Mouse (Mus musculus) myocyte (in vitro differentiated cells): Measurements from ENCODE around the gene Gpsm2.

Source experiments
- CEBPB ChIP-seq: IDR thresholded peaks from 2 replicates; pipeline ENCODE4 v1.6.1; 2011; ENCODE audit warnings: mild to moderate bottlenecking, moderate library complexity; ENCODE audit not compliant: poor library complexity, insufficient read depth, severe bottlenecking
- E2F4 ChIP-seq: IDR thresholded peaks from one replicate; pipeline ENCODE4 v1.6.1; 2011; ENCODE audit warnings: mild to moderate bottlenecking, control low read depth, moderate library complexity; ENCODE audit not compliant: insufficient read depth
- MAX ChIP-seq: IDR thresholded peaks from one replicate; pipeline ENCODE4 v1.6.1; 2011; ENCODE audit warnings: low read depth, mild to moderate bottlenecking, control low read depth
- MYOD1 ChIP-seq, 3 experiments: IDR thresholded peaks; one replicate each; pipeline ENCODE4 v1.6.1; 2011; ENCODE audit warnings: control low read depth in 2 of 3, low read depth in 2 of 3, mild to moderate bottlenecking in 2 of 3, moderate library complexity in 1 of 3; ENCODE audit not compliant: insufficient read length in 2 of 3, control insufficient read depth in 1 of 3
- MYOG ChIP-seq, 3 experiments: IDR thresholded peaks; one replicate each; pipeline ENCODE4 v1.6.1; 2011; ENCODE audit warnings: control low read depth in 2 of 3, low read depth in 2 of 3, mild to moderate bottlenecking in 2 of 3; ENCODE audit not compliant: insufficient read length in 2 of 3, control insufficient read depth in 1 of 3, insufficient read depth in 1 of 3
- POLR2A ChIP-seq: IDR thresholded peaks from one replicate; pipeline ENCODE4 v1.6.1; 2011; ENCODE audit warnings: low read depth, mild to moderate bottlenecking, control low read depth, moderate library complexity; ENCODE audit not compliant: insufficient read length
- POLR2AphosphoS2 ChIP-seq: IDR thresholded peaks from one replicate; pipeline ENCODE4 v1.6.1; 2011; ENCODE audit warnings: low read depth, control low read depth; ENCODE audit not compliant: insufficient read length
- REST ChIP-seq: IDR thresholded peaks from one replicate; pipeline ENCODE4 v1.6.1; 2011; ENCODE audit warnings: mild to moderate bottlenecking, control low read depth, moderate library complexity; ENCODE audit not compliant: insufficient read depth, insufficient read length
- TCF12 ChIP-seq: IDR thresholded peaks from one replicate; pipeline ENCODE4 v1.6.1; 2011; ENCODE audit warnings: mild to moderate bottlenecking, control low read depth; ENCODE audit not compliant: poor library complexity, insufficient read depth, severe bottlenecking
- TCF3 ChIP-seq: IDR thresholded peaks from one replicate; pipeline ENCODE4 v1.6.1; 2011; ENCODE audit warnings: low read depth, control low read depth; ENCODE audit not compliant: insufficient read length
- USF1 ChIP-seq: IDR thresholded peaks from one replicate; pipeline ENCODE4 v1.6.1; 2011; ENCODE audit warnings: low read depth, mild to moderate bottlenecking, control low read depth, moderate library complexity

GRCm38 (mm10) chr3:108653710-108654379 is 68.3 kb downstream of the Gpsm2 start, which contains the start of gene Clcc1:
- TF ChIP-seq POLR2A (peak; percentile 93), E2F4 (peak; percentile 74), CEBPB (peak; percentile 29; the same call in 1 of the 2 replicates), MAX (no peak), USF1 (no peak), MYOG (IDR thresholded peaks at IDR 0.05; ENCODE audit: control insufficient read depth in 1 of 3, insufficient read depth in 1 of 3, insufficient read length in 2 of 3, low read depth in 2 of 3) (peak in 1 of 3 experiments; percentile 66), TCF12 (no peak), MYOD1 (IDR thresholded peaks at IDR 0.05; ENCODE audit: control insufficient read depth in 1 of 3, insufficient read length in 2 of 3, low read depth in 2 of 3) (peak in 2 of 3 experiments; percentile 42 to 63), TCF3 (no peak), POLR2AphosphoS2 (peak; percentile 80), REST (no peak)
